Mouse (Mus musculus): ENCODE measurements around the gene Zfyve9.

- TF ChIP-seq CTCF (IDR thresholded peaks at IDR 0.05; ENCODE audit: low read depth) (no peak), EP300 (IDR thresholded peaks at IDR 0.05; ENCODE audit: low read depth) (no peak)
These were observed 161.4 kb downstream of the Zfyve9 start for GRCm38 (mm10) chr4:108619165-108619564.
